Mouse (Mus musculus): ENCODE measurements at regions not wholly inside any gene's neighbourhood (a gene's known extent, or its start where the extent isn't known, plus 50 kb on each side); places are given as distances from the start of the nearest gene placed in this dataset.

GRCm38 (mm10) chr14:72848271-72848955 lies 138.6 kb upstream of the Fndc3a start:
- no peaks in the 10 kb centered on the region for H3K36me3 ChIP-seq
- no peak overlapping the region for H3K4me3 ChIP-seq (replicated peaks)
- no peak overlapping the region for H3K4me2 ChIP-seq
- no peaks in the 10 kb centered on the region for H3K9me3 ChIP-seq (replicated peaks)
- no peak for ATAC-seq (replicated peaks; ENCODE audit: low FRiP score)
- no peak overlapping the region for H3K9ac ChIP-seq
- H3K4me1 ChIP-seq = peaks cover 7% of the 10 kb centered on the region
- WGBS = 91% methylated on average over 4 of the region's 4 CpGs
- no peaks in the 10 kb centered on the region for H3K27me3 ChIP-seq
- H3K27ac ChIP-seq = no peak overlapping the region

GRCm38 (mm10) chr14:72847466-72847865 lies 137.7 kb upstream of the Fndc3a start:
- H3K4me1 ChIP-seq = peaks cover 7% of the 10 kb centered on the region
- no peaks in the 10 kb centered on the region for H3K9me3 ChIP-seq (replicated peaks)
- no peak for ATAC-seq (replicated peaks; ENCODE audit: low FRiP score)
- no peak overlapping the region for H3K4me2 ChIP-seq
- no peak overlapping the region for H3K9ac ChIP-seq
- H3K27me3 ChIP-seq = no peaks in the 10 kb centered on the region
- WGBS = 61% methylated on average over 7 of the region's 7 CpGs
- no peaks in the 10 kb centered on the region for H3K36me3 ChIP-seq
- H3K4me3 ChIP-seq (replicated peaks) = no peak overlapping the region
- H3K27ac ChIP-seq = no peak overlapping the region

GRCm38 (mm10) chr14:72845621-72846440 lies 136.0 kb upstream of the Fndc3a start:
- Histone ChIP-seq H3K36me3 (no peaks in the 10 kb centered on the region), H3K9me3 (replicated peaks) (no peaks in the 10 kb centered on the region), H3K9ac (no peak overlapping the region), H3K27ac (0 out of 2 replicates have a peak overlapping the region, but pooled peaks have one; percentile 27), H3K4me3 (replicated peaks) (no peak overlapping the region), H3K4me1 (peaks cover 7% of the 10 kb centered on the region), H3K4me2 (no peak overlapping the region), H3K27me3 (no peaks in the 10 kb centered on the region)
- WGBS = 89% methylated on average over 5 of the region's 5 CpGs
- ATAC-seq (replicated peaks; ENCODE audit: low FRiP score) = no peak

- Histone ChIP-seq H3K27ac (peak overlapping the region; percentile 60; the same call in 1 of the 2 replicates), H3K4me3 (replicated peaks) (no peak overlapping the region), H3K4me1 (peaks cover 7% of the 10 kb centered on the region), H3K9ac (no peak overlapping the region), H3K4me2 (no peak overlapping the region), H3K27me3 (no peaks in the 10 kb centered on the region), H3K36me3 (no peaks in the 10 kb centered on the region), H3K9me3 (replicated peaks) (no peaks in the 10 kb centered on the region)
- WGBS = 49% methylated on average over 5 of the region's 5 CpGs
- ATAC-seq (replicated peaks; ENCODE audit: low FRiP score) = peak; percentile 70
These were observed 135.1 kb upstream of the Fndc3a start for GRCm38 (mm10) chr14:72844753-72845369.

GRCm38 (mm10) chr14:72841753-72842152 lies 131.9 kb upstream of the Fndc3a start:
- H3K9me3 ChIP-seq (replicated peaks) = no peaks in the 10 kb centered on the region
- no peak overlapping the region for H3K27ac ChIP-seq
- ATAC-seq (replicated peaks; ENCODE audit: low FRiP score) = no peak
- H3K4me1 ChIP-seq = peaks cover 7% of the 10 kb centered on the region
- H3K4me2 ChIP-seq = no peak overlapping the region
- WGBS = 87% methylated on average over 1 of the region's 1 CpGs
- H3K27me3 ChIP-seq = no peaks in the 10 kb centered on the region
- H3K36me3 ChIP-seq = no peaks in the 10 kb centered on the region
- no peak overlapping the region for H3K4me3 ChIP-seq (replicated peaks)
- no peak overlapping the region for H3K9ac ChIP-seq

- Histone ChIP-seq H3K9me3 (replicated peaks) (no peaks in the 10 kb centered on the region), H3K4me3 (replicated peaks) (no peak overlapping the region), H3K9ac (no peak overlapping the region), H3K36me3 (no peaks in the 10 kb centered on the region), H3K27ac (no peak overlapping the region), H3K4me2 (no peak overlapping the region), H3K27me3 (no peaks in the 10 kb centered on the region), H3K4me1 (no peaks in the 10 kb centered on the region)
- ATAC-seq (replicated peaks; ENCODE audit: low FRiP score) = no peak
- WGBS = 86% methylated on average over 4 of the region's 4 CpGs
These were observed 125.4 kb upstream of the Fndc3a start for GRCm38 (mm10) chr14:72835158-72835557.

- H3K27me3 ChIP-seq = no peaks in the 10 kb centered on the region
- no peak overlapping the region for H3K9ac ChIP-seq
- peak; percentile 91 for ATAC-seq (replicated peaks; ENCODE audit: low FRiP score)
- H3K4me3 ChIP-seq (replicated peaks) = no peak overlapping the region
- no peak overlapping the region for H3K4me2 ChIP-seq
- peaks cover 12% of the 10 kb centered on the region for H3K4me1 ChIP-seq
- H3K36me3 ChIP-seq = no peaks in the 10 kb centered on the region
- WGBS = 22% methylated on average over 5 of the region's 5 CpGs
- peak overlapping the region; percentile 75 for H3K27ac ChIP-seq
- no peaks in the 10 kb centered on the region for H3K9me3 ChIP-seq (replicated peaks)
These were observed 119.5 kb upstream of the Fndc3a start for GRCm38 (mm10) chr14:72829261-72829660.

- WGBS = 61% methylated on average over 4 of the region's 4 CpGs
These were observed 115.7 kb upstream of the Fndc3a start for GRCm38 (mm10) chr14:72825549-72825948.

GRCm38 (mm10) chr14:72822231-72822615 lies 112.4 kb upstream of the Fndc3a start:
- H3K4me1 ChIP-seq = no peaks in the 10 kb centered on the region
- no peaks in the 10 kb centered on the region for H3K27me3 ChIP-seq
- no peak overlapping the region for H3K27ac ChIP-seq
- H3K9me3 ChIP-seq (replicated peaks) = no peaks in the 10 kb centered on the region
- H3K36me3 ChIP-seq = no peaks in the 10 kb centered on the region
- H3K4me2 ChIP-seq = no peak overlapping the region
- WGBS = 31% methylated on average over 3 of the region's 3 CpGs
- no peak overlapping the region for H3K9ac ChIP-seq
- H3K4me3 ChIP-seq (replicated peaks) = no peak overlapping the region
- no peak for ATAC-seq (replicated peaks; ENCODE audit: low FRiP score)

More at GRCm38 (mm10) chr14:72825549-72825948, 115.7 kb upstream of the Fndc3a start:
- Histone ChIP-seq H3K9me3 (replicated peaks) (no peaks in the 10 kb centered on the region), H3K4me3 (replicated peaks) (no peak overlapping the region), H3K9ac (no peak overlapping the region), H3K27ac (no peak overlapping the region), H3K27me3 (no peaks in the 10 kb centered on the region), H3K36me3 (no peaks in the 10 kb centered on the region), H3K4me2 (no peak overlapping the region), H3K4me1 (peaks cover 12% of the 10 kb centered on the region)
- ATAC-seq (replicated peaks; ENCODE audit: low FRiP score) = no peak

- WGBS = 74% methylated on average over 13 of the region's 13 CpGs
- ATAC-seq (replicated peaks; ENCODE audit: low FRiP score) = no peak
- Histone ChIP-seq H3K4me1 (0 out of 2 replicates have a peak, but pooled peaks cover 4% of the 10 kb centered on the region), H3K36me3 (no peaks in the 10 kb centered on the region), H3K9me3 (replicated peaks) (no peaks in the 10 kb centered on the region), H3K27me3 (no peaks in the 10 kb centered on the region), H3K27ac (no peak overlapping the region), H3K4me2 (no peak overlapping the region), H3K4me3 (replicated peaks) (no peak overlapping the region), H3K9ac (no peak overlapping the region)
These were observed 111.9 kb upstream of the Fndc3a start for GRCm38 (mm10) chr14:72821517-72822230.

- ATAC-seq (replicated peaks; ENCODE audit: low FRiP score) = no peak
- H3K4me3 ChIP-seq (replicated peaks) = no peak overlapping the region
- 0 out of 2 replicates have a peak, but pooled peaks cover 4% of the 10 kb centered on the region for H3K4me1 ChIP-seq
- H3K9me3 ChIP-seq (replicated peaks) = no peaks in the 10 kb centered on the region
- H3K27me3 ChIP-seq = no peaks in the 10 kb centered on the region
- no peak overlapping the region for H3K4me2 ChIP-seq
- 96% methylated on average over 4 of the region's 4 CpGs for WGBS
- no peak overlapping the region for H3K9ac ChIP-seq
- no peaks in the 10 kb centered on the region for H3K36me3 ChIP-seq
- no peak overlapping the region for H3K27ac ChIP-seq
These were observed 109.2 kb upstream of the Fndc3a start for GRCm38 (mm10) chr14:72819037-72819436.

All from kidney, embryonic 15.5 days (tissue).